Mouse (Mus musculus): ENCODE data around the gene Mccc1. TPM values are rescaled to one million over a fixed set of nuclear protein-coding genes. Genes with fewer than 3 reads are reported as not detected.

Mccc1 gene
- 10 to 100 TPM; 22.3 to 26.1 TPM for total RNA-seq (2021)
- long read RNA-seq, experiment 1, transcript Mccc1-201 (19 exons, 2,455 nt): major isoform, 28 of 38 reads
- long read RNA-seq, experiment 1, partial matches to known transcripts: 1 of 38 reads
- long read RNA-seq, experiment 1, other reads (novel, unspliced or antisense): 9 of 38 reads
- long read RNA-seq, experiment 2, transcript Mccc1-201 (19 exons, 2,455 nt): major isoform, 37 of 51 reads
- long read RNA-seq, experiment 2, partial matches to known transcripts: 4 of 51 reads
- long read RNA-seq, experiment 2, other reads (novel, unspliced or antisense): 10 of 51 reads

DNA sequence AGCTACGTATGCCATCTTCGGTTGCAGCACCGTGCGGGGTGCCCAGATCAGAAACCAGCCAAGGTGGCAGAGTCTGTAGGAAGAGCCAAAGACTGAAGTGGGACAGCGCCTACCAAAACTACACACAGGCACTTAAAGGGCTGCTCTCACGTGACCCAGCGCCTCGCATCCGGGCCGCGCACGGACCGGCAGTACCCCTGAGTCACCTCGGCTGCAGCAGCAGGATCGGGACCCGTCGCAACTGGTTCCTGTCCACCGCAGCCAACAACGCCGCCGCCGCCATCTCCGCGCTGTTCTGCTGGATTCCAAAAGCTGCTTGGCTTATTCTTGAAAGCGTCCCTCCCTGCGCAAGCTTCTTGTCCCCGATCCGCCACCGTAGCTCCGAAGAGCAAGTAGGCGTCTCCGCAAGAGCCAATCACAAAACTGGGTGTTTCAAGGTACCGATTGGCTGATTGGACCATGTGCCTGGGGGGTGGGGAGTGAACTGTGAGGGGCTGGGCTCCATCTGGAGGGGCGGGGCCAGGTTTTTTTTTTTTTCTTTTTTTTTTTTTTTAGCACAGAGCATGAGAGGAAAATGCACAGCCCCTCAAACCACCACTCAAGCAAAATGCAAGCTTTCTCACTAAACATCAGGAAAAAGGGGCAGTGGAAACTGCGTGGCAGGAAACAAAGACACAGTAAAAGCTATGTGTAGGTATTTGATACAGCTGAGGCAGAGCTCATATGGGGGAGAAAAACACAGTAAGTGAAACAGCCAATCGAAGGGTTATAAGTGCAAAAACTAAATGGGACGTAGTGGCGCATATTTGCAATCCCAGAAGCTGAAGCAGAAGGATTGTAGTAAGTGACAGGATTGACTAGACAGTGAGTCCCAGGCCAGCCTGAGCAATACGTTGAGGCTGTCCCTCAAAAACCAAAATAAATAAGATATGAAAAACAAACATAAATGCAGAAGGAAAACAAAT, at the start of gene Mccc1:
Gene Mccc1 (minus strand): TSS at position 404 of the 965 bp plus-strand sequence.
- DNase-seq: peak; percentile 88

DNA sequence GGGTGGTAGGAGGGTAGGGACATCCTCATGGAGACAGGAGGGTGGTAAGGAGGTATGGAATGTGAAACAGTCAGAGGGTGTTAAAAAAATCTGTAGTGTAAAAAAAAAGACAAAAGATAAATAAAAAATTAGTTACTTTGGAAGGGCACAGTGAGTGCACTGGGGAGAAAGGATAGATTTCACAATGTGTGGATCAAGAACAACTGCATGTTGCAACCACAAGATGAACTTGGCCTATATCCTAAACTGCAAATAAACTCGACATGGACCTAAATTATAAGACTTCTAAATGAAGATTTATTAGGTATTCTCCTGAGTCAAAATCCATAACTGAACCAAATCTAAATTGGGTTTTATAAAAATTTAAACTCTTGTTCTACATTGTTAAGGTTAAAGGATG, 48.6 kb upstream of the Mccc1 start:
- no peak for DNase-seq

DNA sequence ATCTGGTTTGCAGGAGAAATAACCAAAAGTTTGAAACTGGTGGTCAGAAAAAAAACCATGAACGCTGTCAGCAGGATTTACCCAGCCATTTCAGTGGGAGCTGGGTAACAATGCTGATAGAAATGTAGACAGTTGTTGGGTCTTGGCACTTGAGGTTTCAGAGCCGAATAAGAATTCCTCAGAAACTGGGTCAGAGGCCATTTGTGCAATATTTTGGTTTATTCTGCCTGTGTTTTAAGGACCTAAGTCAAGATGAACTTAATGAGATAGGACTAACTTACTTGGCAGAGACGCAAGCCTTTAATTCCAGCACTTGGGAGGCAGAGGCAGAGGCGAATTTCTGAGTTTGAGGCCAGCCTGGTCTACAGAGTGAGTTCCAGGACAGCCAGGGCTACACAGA, 44.6 kb upstream of the Mccc1 start:
- DNase-seq: no peak

DNA sequence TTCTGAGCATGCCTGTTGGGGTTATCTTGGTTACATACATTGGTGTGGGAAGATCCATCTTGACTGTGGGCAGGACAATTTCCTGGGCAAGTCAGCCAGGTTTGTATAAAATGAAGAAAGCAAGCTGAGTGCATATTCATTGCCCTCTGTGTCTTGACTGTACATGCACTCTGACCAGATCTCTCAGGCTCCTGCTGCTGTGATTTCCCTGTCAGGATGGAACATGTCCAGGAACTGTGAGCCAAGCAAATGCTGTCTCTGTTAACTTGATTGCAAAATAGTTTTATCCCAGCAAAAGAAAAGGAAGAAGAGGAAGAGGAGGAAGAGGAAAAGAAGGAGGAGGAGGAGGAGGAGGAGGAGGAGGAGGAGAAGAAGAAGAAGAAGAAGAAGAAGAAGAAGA, 44.0 kb upstream of the Mccc1 start:
- no peak for DNase-seq

DNA sequence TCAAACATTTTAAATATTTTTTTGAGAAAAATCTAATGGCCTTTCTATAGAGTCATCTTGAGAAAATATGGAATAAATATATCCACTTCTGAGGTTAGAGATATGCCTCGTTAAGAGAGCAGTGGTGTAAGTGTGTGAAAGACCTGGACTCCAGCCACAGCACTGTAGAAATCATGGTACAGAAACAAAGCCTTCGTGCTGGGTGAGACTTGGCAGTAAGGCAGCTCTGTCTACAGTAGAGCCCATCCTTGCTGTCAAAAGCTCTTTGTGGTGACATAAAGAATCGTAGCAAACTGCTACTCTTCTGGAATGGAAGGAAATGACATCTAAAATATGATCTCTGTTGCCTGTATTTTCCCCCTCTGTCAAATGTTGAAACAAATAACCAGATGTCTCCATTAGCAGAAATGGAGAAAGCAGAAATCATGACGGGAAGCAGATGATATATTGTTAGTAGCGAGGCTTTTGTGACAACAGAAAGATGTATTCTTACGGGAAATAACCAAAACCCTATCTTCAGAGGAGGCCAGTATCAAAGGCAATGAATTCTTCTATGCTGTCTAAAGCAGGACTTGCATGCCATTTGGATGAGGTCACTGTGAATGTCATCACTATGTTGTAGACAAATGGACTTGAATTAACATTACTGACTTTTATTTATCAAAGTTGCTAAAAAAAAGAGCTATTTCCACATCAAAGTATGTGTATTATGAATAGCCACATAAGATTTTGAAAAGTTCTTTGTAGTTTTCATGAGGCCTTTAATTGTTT, 31.4 kb upstream of the Mccc1 start:
- no peak for DNase-seq

DNA sequence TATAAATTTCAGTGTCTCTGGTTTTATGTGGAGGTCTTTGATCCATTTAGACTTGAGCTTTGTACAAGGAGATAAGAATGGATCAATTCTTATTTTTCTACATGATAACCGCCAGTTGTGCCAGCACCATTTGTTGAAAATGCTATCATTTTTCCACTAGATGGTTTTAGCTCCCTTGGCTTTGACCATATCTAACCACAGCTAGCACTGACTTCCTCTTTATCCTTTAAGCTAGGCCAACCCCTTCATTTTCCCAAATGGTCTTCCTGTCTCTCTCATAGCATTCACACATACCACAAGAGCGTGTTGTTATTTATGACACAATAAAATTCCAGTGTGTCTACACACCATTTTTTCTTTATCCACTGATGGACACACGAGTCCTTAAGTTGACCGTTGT, 29.5 kb upstream of the Mccc1 start:
- DNase-seq: no peak

DNA sequence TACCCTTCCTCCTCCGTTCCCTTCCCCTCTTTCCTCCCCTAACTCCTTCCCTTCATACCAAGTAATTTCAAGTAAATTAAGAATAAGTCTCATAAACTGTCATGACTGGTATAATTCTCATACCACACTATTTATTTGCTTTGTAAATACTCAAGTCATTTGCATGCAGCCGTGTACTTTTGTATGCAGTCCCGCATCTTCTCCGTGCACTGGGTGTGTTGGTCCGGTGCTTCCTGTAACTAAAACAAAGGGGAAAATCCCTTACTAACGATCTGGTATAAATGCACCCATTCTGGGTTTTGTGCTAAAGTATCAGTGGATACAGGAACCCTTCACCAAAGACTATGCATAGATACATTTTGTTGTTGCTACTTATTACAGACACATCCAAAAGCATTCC, 25.3 kb upstream of the Mccc1 start:
- no peak for DNase-seq

DNA sequence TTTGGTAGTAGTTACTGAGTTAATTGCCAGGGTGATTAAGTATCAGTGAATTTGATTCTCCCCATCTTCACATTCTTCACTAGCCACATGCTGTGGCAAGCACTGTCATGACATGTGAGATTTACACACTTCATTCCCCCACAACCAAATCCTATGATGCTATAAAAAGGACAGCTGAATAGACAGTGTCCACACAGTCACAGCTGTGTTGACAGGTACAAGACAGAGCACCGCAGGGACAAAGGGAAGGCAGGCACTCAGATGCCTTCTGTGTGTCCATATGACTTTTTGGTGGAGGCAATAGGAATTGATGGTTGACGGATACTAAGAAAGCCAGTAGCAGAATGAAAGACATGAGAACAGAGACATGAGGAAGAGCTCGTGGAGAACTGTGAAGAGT, 10.8 kb upstream of the Mccc1 start:
- DNase-seq: no peak

DNA sequence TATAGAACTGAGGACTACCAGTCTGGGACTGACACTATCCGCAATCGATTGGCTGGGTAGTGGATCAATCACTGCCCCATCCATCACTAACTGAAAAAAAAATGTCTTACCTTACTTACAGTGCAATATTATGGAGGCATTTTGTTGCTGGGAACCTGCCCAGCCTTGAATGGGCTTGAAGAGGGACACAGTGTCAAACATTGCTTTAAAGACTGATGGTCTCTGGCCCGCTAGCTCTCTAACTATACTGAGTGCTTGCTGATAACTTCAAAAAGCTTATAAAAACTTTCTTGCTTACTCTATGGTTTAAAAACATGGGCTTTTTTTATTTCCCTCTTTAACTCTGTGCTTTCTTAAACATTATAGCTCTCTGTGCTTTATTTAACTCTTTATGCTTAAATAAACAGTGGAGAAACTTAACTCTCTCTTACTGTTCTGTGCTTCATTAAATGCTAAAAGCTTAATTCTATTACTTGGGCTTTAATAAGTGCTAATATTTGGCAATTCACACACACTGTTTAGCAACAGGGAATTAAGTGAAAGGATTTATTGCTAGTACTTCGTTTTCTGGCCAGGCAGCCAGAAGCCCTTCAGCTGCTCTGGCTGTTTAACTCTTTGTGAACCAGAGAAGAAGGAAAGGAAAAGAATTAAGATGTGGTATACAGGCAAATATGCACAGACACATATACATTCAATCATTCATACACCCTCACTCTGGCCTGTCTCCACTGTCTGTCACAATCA, 8.1 kb upstream of the Mccc1 start:
- DNase-seq: no peak

DNA sequence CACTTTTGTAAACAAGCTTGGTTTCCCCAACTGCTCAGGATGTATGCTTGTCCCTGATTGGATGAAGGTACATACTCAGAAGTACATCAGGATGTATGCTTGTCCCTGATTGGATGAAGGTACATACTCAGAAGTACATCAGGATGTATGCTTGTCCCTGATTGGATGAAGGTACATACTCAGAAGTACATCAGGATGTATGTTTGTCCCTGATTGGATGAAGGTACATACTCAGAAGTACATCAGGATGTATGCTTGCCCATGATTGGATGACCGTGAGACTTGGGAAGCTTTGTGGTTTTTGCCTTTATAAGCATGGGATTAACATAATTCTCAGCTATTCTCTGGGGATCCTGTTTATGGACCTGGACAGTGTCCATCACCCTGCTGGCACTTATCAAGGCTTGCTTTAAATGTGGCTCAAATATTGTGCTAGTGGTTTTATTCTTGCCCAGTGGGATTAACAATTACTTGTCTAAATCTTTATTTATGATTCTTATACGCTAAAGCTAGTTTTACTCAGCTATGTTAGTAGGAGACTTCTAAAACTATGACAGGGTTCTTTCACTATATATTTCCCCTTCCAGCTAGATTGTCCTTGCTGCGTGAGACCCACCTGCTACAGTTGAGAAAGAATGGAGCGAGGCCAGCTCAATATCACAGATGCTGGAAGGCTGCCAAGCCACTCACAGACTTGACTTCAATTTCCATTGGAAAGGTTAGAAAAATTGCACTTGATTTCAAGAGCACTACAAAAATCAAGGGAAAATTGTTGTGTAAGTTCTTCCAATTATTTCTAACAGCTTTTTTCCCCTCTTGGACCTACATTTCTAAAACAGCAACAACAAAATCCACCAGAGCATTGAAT, 3.8 kb upstream of the Mccc1 start:
- no peak for DNase-seq

DNA sequence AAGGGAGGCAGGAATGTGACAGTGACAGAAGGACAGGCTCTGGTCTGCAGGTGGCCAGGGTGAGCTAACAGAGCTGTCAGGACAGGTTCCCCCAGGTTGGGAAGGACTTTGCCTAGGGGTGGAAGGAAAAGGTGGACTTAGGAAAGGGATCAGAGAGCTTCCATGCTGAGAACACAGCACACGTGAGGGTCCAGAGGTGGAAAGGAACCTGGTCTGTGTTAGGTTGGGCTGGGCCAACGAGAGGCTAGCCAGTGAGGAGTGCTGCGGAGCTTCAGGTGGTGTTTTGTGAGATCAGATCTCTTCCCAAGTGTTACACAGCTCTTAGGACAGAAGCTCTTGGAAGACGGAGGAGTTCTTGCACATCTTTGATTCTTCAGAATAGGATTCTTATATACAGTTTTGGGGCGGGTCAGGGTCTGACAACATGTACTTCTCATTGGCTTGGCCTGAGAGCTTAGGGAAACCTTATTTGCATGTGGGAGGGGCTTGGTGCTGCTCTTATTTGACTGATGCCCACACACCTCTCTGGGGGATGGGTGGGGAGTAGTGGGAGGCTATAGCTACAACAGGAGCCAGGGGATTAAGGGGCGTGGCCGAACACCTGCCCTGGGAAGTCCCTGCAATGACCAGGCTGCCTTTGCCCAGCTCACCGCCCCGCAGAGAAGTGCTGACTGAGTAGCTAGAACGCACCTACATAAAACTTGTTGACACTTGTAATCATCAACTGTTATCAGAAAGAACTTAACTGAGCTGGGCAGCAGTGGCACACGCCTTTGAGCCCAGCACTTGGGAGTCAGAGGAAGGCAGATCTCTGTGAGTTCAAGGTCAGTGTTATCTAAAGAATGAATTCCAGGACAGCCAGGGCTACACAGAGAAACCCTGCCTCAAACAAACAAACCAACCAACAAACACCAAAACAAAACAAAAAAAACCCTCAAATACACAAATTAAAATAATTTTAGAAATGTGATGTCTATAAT, 5.6 kb downstream of the Mccc1 start:
- no peak for DNase-seq

DNA sequence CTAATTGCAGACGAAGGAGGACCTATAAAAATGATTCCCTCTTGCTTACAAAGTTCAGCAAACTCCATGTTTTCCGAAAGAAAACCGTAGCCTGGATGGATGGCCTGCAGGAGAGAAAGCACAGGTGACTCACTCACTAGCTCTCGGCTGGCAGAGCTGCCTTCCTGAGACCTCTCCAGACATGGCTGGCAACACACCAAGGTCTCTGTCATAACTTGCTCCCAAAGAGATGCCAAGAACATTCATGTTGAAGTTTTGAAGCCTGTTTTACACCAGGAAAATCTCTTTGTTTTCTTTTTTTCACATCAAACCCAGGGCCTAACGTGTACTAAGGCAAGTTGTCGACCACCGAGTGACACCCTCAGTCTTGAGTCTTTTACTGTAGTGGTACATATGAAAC, 9.8 kb downstream of the Mccc1 start:
- DNase-seq: no peak

DNA sequence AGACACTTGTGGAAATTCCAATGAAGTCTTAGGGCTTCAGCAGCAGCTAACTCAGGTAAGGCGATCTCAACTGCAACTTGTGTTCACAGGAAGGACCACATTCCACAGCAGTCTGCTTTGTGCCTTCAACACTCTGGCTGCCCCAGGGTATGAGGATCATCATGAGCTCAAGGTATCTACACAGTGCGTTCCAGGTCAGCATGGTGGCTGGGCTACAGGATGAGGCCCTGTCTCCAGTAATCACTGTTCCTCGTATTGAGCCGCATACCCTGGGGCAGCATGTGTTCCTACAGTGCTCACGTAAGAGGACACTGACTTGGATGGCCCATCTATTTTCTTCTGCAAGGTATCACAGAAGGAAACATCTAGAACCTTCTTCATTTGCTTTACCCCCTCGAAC, 12.4 kb downstream of the Mccc1 start:
- no peak for DNase-seq

DNA sequence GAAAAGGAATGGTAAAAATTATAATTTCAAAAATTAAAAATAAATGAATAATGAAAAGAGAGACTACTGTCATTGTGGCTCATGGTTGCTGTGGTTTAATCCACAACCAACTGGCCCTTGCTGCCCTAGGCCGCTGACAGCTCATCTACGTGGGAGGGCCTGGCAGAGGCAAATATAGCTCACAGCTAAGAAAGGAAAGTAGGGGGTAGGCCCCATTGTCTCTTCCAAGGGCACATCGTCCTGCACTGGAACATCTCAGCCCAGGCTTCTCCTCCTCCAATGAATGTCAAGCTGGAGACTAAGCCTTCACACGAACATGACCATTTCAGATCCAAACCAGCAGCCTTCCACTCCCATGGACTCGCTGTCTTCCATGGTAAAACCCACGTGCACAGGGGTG, 14.2 kb downstream of the Mccc1 start:
- DNase-seq: no peak

DNA sequence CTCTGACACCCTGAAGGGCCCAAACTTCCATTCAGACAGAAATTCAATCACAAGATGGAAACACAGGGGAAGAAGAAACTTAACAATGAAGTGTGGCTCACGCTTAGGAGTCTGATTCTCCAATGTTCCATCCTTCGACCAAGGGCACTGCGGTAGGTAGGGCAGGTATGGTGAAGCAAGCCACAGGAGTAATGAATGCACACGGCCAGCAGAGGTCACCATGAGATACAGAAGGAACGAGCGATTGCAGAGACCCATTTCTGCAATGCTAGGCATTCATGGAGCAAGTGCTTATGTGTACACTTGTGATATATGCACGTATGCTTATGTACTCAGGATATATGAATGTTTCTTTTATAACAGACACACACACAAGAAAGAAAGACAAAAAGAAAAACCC, 26.9 kb downstream of the Mccc1 start:
- DNase-seq: no peak

DNA sequence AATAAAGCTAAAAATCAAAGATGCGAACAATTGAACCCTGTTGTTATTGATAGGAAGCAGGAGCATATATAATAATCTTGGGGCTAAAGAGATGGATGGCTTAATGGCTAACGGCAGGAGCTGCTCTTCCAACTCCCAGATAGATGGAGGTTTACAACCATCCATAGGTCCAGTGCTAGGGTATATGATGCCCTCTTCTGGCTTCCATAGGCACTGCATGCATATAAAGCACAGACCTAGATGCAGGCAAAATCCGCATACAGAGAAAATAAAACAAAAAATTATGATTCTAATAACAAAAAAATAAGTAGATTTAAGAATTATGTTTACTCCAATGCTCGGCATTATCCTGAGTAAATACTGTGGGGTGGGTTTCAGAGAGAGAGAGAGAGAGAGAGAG, 27.5 kb downstream of the Mccc1 start:
- DNase-seq: no peak

DNA sequence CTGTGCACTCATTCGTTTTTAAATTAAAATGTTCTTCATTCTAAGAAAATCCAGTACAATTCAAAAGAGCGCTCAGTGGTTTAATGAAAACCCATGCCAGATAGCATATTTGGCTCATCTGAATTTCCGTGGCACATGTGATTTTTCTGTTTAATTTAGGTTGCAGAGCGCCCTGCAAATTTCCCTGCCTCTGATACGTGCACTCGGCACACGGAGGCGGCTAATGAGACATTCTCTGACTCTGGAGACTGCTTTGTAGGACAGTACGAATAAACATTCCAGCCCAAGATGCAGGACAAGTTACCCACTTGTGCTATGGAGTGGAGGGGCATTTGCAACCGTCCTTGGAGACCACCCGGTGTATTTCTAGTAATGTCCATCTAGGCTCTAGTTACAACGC, 29.3 kb downstream of the Mccc1 start:
- no peak for DNase-seq

DNA sequence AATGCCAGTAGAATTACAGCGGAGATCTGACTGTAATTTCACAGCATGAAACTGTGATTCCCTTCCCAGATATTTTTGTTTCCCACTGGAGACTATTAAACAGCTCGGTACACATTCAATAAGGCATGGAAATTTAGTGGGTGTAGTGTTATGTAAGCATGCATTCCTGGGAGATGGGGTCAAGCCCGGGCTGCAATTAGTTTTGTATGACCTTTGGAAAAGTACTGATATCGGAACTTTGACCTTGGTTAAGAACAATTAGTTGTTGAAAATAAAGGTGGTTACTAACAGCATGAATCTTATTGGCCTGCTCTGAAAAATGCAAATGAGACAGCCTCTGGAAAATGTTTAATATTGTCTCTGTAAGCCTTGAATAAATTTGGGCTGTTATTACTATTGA, 30.0 kb downstream of the Mccc1 start:
- DNase-seq: no peak

DNA sequence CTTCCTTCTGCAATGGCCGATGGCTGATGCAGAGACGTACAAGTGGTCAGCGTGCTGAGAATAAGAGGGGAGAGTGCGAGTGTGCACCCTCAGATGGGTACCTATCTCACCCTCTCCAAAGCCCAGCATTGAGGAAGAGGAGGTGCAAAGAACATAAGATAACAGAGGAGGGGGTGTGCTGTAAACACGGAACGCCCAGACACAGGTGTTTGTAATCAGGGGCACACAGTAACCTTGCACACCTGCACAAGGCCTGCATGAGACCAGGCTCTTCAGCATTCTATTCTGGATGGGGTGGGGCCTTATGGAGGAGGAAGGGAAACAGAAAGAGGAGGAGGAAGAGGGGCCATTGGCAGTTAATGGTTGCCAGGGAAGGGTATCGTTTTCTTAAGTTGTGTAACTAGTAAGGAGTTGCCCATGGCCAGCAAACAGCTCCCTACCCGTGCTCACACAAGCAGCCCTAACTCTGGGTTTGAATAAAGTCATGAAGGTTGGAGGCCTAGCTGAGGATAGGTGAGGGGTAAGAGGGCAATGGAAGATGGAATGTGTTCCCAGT, 33.0 kb downstream of the Mccc1 start:
- DNase-seq: no peak

DNA sequence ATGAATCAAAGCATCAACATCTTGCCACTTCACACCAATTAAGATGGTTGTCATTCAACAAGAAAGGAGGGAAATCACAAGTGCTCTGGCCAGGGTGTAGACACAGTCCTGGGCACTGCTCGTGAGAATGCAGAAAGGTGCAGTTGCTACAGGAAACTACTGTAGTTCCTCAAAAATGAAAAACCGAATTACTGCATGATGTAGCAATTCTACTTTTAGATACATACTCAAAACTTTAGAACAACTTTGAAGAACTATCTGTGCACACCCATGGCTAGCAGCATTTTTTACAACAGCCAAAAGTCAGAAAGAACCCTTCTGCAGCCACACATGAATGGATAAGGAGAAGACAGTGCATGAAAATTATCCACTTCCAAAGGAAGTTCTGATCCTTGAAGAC, 34.0 kb downstream of the Mccc1 start:
- no peak for DNase-seq

Measured in gastrocnemius, postnatal 10 days (tissue).